Mouse (Mus musculus): ENCODE results near the gene AI661453. TPM values are rescaled to one million over a fixed set of nuclear protein-coding genes. Genes with fewer than 3 reads are reported as not detected.

AI661453 gene
- polyA plus RNA-seq, 1 experiment from 2014 or later, result 5.2 TPM

GRCm38 (mm10) chr17:47504228-47504627 lies 67.8 kb downstream of the AI661453 start:
- H3K27ac ChIP-seq (replicated peaks), result no peak overlapping the region
- 69% methylated on average over 5 of the region's 5 CpGs for WGBS

GRCm38 (mm10) chr17:47504941-47505346 lies 68.5 kb downstream of the AI661453 start, which contains the start of gene Ccnd3:
TSS of gene Ccnd3 (plus strand) at chr17:47505051.
- H3K36me3 ChIP-seq, result peaks cover 8% of the 10 kb centered on the region

More at GRCm38 (mm10) chr17:47504228-47504627, 67.8 kb downstream of the AI661453 start:
- H3K4me3 ChIP-seq (replicated peaks), result peak overlapping the region; percentile 40
- H3K9me3 ChIP-seq (replicated peaks), result no peaks in the 10 kb centered on the region
- H3K4me2 ChIP-seq (replicated peaks), result peak overlapping the region; percentile 72
- H3K36me3 ChIP-seq, result peaks cover 12% of the 10 kb centered on the region
- no peak for ATAC-seq (ENCODE audit: insufficient number of reproducible peaks, low FRiP score, low TSS enrichment, low read depth)
- peaks cover 44% of the 10 kb centered on the region for H3K4me1 ChIP-seq
- H3K27me3 ChIP-seq, result no peaks in the 10 kb centered on the region
- 0 out of 2 replicates have a peak overlapping the region, but pooled peaks have one; percentile 31 for H3K9ac ChIP-seq

GRCm38 (mm10) chr17:47505566-47505965 lies 69.2 kb downstream of the AI661453 start:
- peaks cover 46% of the 10 kb centered on the region for H3K4me1 ChIP-seq
- 58% methylated on average over 2 of the region's 2 CpGs for WGBS
- ATAC-seq (ENCODE audit: insufficient number of reproducible peaks, low FRiP score, low TSS enrichment, low read depth), result no peak
- no peaks in the 10 kb centered on the region for H3K27me3 ChIP-seq
- H3K9ac ChIP-seq, result no peak overlapping the region
- H3K27ac ChIP-seq (replicated peaks), result 0 out of 2 replicates have a peak overlapping the region, but pooled peaks have one; percentile 44
- no peaks in the 10 kb centered on the region for H3K9me3 ChIP-seq (replicated peaks)
- peaks cover 2% of the 10 kb centered on the region; the same call in 1 of the 2 replicates for H3K36me3 ChIP-seq
- H3K4me2 ChIP-seq (replicated peaks), result peak overlapping the region; percentile 72
- peak overlapping the region; percentile 40 for H3K4me3 ChIP-seq (replicated peaks)

More at GRCm38 (mm10) chr17:47504941-47505346, 68.5 kb downstream of the AI661453 start, which contains the start of gene Ccnd3:
- 0 out of 2 replicates have a peak, but pooled peaks have one; percentile 5 for ATAC-seq (ENCODE audit: insufficient number of reproducible peaks, low FRiP score, low TSS enrichment, low read depth)
- H3K27ac ChIP-seq (replicated peaks), result peak within 1 kb of the TSS; percentile 44; the same call in 1 of the 2 replicates
- peak within 1 kb of the TSS; percentile 40 for H3K4me3 ChIP-seq (replicated peaks)
- H3K9ac ChIP-seq, result peak within 1 kb of the TSS; percentile 31
- H3K4me1 ChIP-seq, result peaks cover 44% of the 10 kb centered on the region
- WGBS, result 3% methylated on average over 22 of the region's 22 CpGs
- no peaks in the 10 kb centered on the region for H3K27me3 ChIP-seq
- no peaks in the 10 kb centered on the region for H3K9me3 ChIP-seq (replicated peaks)
- H3K4me2 ChIP-seq (replicated peaks), result peak within 1 kb of the TSS; percentile 72

GRCm38 (mm10) chr17:47506042-47506441 lies 69.6 kb downstream of the AI661453 start:
- 83% methylated on average over 1 of the region's 1 CpGs for WGBS
- H3K9me3 ChIP-seq (replicated peaks), result no peaks in the 10 kb centered on the region
- peaks cover 46% of the 10 kb centered on the region for H3K4me1 ChIP-seq
- no peaks in the 10 kb centered on the region for H3K36me3 ChIP-seq
- no peak overlapping the region for H3K4me3 ChIP-seq (replicated peaks)
- no peak overlapping the region for H3K27ac ChIP-seq (replicated peaks)
- peak overlapping the region; percentile 72 for H3K4me2 ChIP-seq (replicated peaks)
- ATAC-seq (ENCODE audit: insufficient number of reproducible peaks, low FRiP score, low TSS enrichment, low read depth), result no peak
- H3K27me3 ChIP-seq, result no peaks in the 10 kb centered on the region
- H3K9ac ChIP-seq, result no peak overlapping the region

- WGBS, result 94% methylated on average over 4 of the region's 4 CpGs
Measured at GRCm38 (mm10) chr17:47506697-47507096, 70.3 kb downstream of the AI661453 start.

GRCm38 (mm10) chr17:47507523-47507922 lies 71.1 kb downstream of the AI661453 start:
- peak overlapping the region; percentile 96 for H3K27ac ChIP-seq (replicated peaks)
- ATAC-seq (ENCODE audit: insufficient number of reproducible peaks, low FRiP score, low TSS enrichment, low read depth), result no peak
- 82% methylated on average over 2 of the region's 2 CpGs for WGBS
- no peaks in the 10 kb centered on the region for H3K36me3 ChIP-seq
- H3K27me3 ChIP-seq, result no peaks in the 10 kb centered on the region
- H3K4me3 ChIP-seq (replicated peaks), result no peak overlapping the region
- no peak overlapping the region for H3K9ac ChIP-seq
- no peaks in the 10 kb centered on the region for H3K9me3 ChIP-seq (replicated peaks)
- peaks cover 50% of the 10 kb centered on the region for H3K4me1 ChIP-seq
- H3K4me2 ChIP-seq (replicated peaks), result peak overlapping the region; percentile 47

More at GRCm38 (mm10) chr17:47506697-47507096, 70.3 kb downstream of the AI661453 start:
- H3K4me3 ChIP-seq (replicated peaks), result no peak overlapping the region
- H3K27me3 ChIP-seq, result no peaks in the 10 kb centered on the region
- no peaks in the 10 kb centered on the region for H3K36me3 ChIP-seq
- peaks cover 47% of the 10 kb centered on the region for H3K4me1 ChIP-seq
- no peak overlapping the region for H3K27ac ChIP-seq (replicated peaks)
- H3K9me3 ChIP-seq (replicated peaks), result no peaks in the 10 kb centered on the region
- no peak for ATAC-seq (ENCODE audit: insufficient number of reproducible peaks, low FRiP score, low TSS enrichment, low read depth)
- H3K4me2 ChIP-seq (replicated peaks), result no peak overlapping the region
- H3K9ac ChIP-seq, result no peak overlapping the region

GRCm38 (mm10) chr17:47508012-47508608 lies 71.7 kb downstream of the AI661453 start:
- ATAC-seq (ENCODE audit: insufficient number of reproducible peaks, low FRiP score, low TSS enrichment, low read depth), result peak; percentile 84
- Histone ChIP-seq H3K27ac (replicated peaks) (peak overlapping the region; percentile 96), H3K9me3 (replicated peaks) (no peaks in the 10 kb centered on the region), H3K4me3 (replicated peaks) (peak overlapping the region; percentile 21), H3K4me2 (replicated peaks) (peak overlapping the region; percentile 47), H3K9ac (no peak overlapping the region), H3K4me1 (peaks cover 55% of the 10 kb centered on the region), H3K27me3 (no peaks in the 10 kb centered on the region), H3K36me3 (no peaks in the 10 kb centered on the region)
- WGBS, result 19% methylated on average over 12 of the region's 12 CpGs

GRCm38 (mm10) chr17:47509031-47509705 lies 72.8 kb downstream of the AI661453 start:
- Histone ChIP-seq H3K27ac (replicated peaks) (peak overlapping the region; percentile 69), H3K4me3 (replicated peaks) (no peak overlapping the region), H3K27me3 (no peaks in the 10 kb centered on the region), H3K4me2 (replicated peaks) (no peak overlapping the region), H3K4me1 (peaks cover 64% of the 10 kb centered on the region), H3K36me3 (no peaks in the 10 kb centered on the region), H3K9me3 (replicated peaks) (no peaks in the 10 kb centered on the region), H3K9ac (no peak overlapping the region)
- ATAC-seq (ENCODE audit: insufficient number of reproducible peaks, low FRiP score, low TSS enrichment, low read depth), result no peak
- WGBS, result 53% methylated on average over 9 of the region's 9 CpGs

GRCm38 (mm10) chr17:47511111-47512020 lies 75.0 kb downstream of the AI661453 start:
- H3K27ac ChIP-seq (replicated peaks), result peak overlapping the region; percentile 92
- peak overlapping the region; percentile 54 for H3K4me2 ChIP-seq (replicated peaks)
- H3K27me3 ChIP-seq, result no peaks in the 10 kb centered on the region
- 10% methylated on average over 25 of the region's 25 CpGs for WGBS
- H3K9ac ChIP-seq, result peak overlapping the region; percentile 12
- H3K36me3 ChIP-seq, result 0 out of 2 replicates have a peak, but pooled peaks cover 3% of the 10 kb centered on the region
- peak overlapping the region; percentile 27 for H3K4me3 ChIP-seq (replicated peaks)
- H3K9me3 ChIP-seq (replicated peaks), result no peaks in the 10 kb centered on the region
- H3K4me1 ChIP-seq, result peaks cover 57% of the 10 kb centered on the region
- ATAC-seq (ENCODE audit: insufficient number of reproducible peaks, low FRiP score, low TSS enrichment, low read depth), result peak; percentile 88

GRCm38 (mm10) chr17:47512956-47513775 lies 76.8 kb downstream of the AI661453 start:
- Histone ChIP-seq H3K4me1 (peaks cover 56% of the 10 kb centered on the region), H3K4me3 (replicated peaks) (no peak overlapping the region), H3K27ac (replicated peaks) (peak overlapping the region; percentile 82), H3K36me3 (0 out of 2 replicates have a peak, but pooled peaks cover 3% of the 10 kb centered on the region), H3K9ac (no peak overlapping the region), H3K4me2 (replicated peaks) (no peak overlapping the region), H3K27me3 (no peaks in the 10 kb centered on the region), H3K9me3 (replicated peaks) (no peaks in the 10 kb centered on the region)
- 53% methylated on average over 10 of the region's 10 CpGs for WGBS
- ATAC-seq (ENCODE audit: insufficient number of reproducible peaks, low FRiP score, low TSS enrichment, low read depth), result no peak; the same call in 1 of the 2 replicates

All from embryonic facial prominence, embryonic 15.5 days (tissue).